Mouse (Mus musculus) liver, postnatal 0 days (tissue): ENCODE results near the gene Olfr288.

Experiments
- CTCF ChIP-seq: sonication (generic); IDR thresholded peaks from 2 replicates; pipeline ENCODE4 v1.5.1; 2016; ENCODE audit warnings: antibody characterized with exemption, low read depth
- EP300 ChIP-seq: IDR thresholded peaks from 2 replicates; pipeline ENCODE4 v1.6.1; 2016; ENCODE audit warnings: antibody characterized with exemption, low read depth, mild to moderate bottlenecking

- TF ChIP-seq CTCF = no peak
- TF ChIP-seq EP300 = no peak
Measured at GRCm38 (mm10) chr15:98170365-98170764, 25.0 kb downstream of the Olfr288 start.
